Mouse (Mus musculus): ENCODE results near the gene Olfr1490.
"Not testable (repeated sequence)": the region's sequence is repeated elsewhere in the genome, so short reads cannot be mapped to it uniquely, and the experiment has no call there.

Gene Olfr1490

DNA sequence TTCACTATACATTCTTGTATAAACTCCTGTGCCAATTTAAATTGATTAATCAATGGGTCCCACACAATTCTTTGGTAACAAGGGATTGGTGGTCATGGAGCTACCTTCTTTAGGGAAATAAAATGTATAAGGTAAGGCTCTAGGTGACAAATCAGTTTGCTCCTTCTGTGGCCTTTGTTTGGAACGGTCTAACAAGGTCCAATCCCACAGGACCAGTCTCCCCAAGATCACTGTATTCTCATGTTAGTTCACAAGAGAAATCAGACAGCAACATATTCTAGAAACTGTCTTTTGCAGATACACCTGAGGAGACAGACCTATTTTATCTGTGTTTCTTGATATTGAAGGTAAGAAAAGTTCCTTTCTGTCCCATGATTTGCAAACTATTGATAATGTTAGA is at the start of gene Olfr1490:
TSS of gene Olfr1490 (plus strand) at position 301 of the 400 bp plus-strand sequence.
- no peak for DNase-seq (ENCODE audit: low spot score in 2 of 2)

DNA sequence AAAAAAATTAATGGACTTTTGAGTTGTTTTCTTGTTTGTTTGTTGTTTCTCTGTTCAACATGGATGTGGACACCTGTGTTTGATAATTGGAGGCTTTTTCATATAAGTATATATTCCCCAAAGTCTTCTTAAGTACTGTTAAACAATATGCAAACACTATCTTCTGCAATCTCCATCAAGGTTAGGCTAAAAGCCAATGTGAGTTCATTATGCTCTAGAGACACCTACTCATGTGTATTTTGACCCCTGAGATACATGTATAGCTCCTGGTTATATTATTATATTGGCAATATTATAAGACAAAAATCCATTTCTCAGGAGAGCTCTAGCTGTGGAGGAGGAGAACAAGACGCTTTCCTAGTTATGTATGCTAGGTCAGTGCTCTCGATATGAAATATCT is 33.8 kb upstream of the Olfr1490 start, which contains the start of gene Olfr1487:
TSS of gene Olfr1487 (plus strand) at position 301 of the 400 bp plus-strand sequence.
- DNase-seq (ENCODE audit: low spot score in 2 of 2): not testable (repeated sequence)

DNA sequence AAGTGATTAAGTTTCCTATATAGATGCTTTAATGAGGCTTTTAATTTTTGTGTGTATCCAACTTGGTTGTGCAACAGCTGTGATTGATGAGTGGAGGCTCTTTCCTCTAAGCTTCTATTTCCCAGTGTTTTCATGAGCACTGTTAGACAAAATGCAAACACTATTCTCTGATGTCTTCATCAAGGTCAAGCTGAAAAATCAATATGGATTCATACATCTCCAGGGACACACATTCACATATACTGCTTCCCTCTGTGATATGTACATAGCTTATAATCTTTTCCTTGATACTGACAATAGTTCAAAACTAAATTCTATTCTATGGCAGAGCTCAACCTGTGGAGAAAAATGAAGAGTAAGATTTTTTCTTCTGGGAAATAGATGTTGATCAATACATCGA is 19.6 kb upstream of the Olfr1490 start, which contains the start of gene Olfr1489:
TSS of gene Olfr1489 (plus strand) at position 301 of the 400 bp plus-strand sequence.
- DNase-seq (ENCODE audit: low spot score in 2 of 2): no peak

DNA sequence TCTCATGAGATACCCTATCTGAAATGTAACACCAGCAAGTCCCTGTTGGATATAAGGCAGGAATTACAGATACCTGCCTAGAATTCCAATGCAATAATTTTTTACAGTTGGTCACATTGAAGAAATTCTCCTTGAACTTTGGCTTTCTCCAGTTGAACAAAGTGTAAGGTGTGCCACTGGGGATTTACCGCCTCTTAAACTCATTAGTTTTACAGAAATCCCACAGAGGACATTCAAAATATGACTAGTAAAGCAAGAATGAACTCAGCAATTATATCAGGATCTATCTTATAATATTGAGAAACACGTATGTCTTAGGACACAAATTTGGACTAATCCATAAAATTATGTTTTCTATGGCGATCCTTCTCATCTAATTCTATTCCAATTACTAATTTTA is 46.1 kb downstream of the Olfr1490 start, which contains the start of gene Olfr1491:
TSS of gene Olfr1491 (plus strand) at position 301 of the 400 bp plus-strand sequence.
- no peak for DNase-seq (ENCODE audit: low spot score in 2 of 2)

Data from frontal cortex, postnatal 36 days (tissue).